Mouse (Mus musculus) spleen, adult 2 months (tissue): ENCODE results near the gene Nlrp6.

ENCODE experiments used
- CTCF ChIP-seq: fragments of 200-500 bp; IDR thresholded peaks from 2 replicates; pipeline ENCODE4 v1.5.1; 2011; ENCODE audit warnings: mild to moderate bottlenecking, inconsistent platforms; ENCODE audit not compliant: insufficient read depth, insufficient read length, insufficient replicate concordance; ENCODE audit errors: extremely low read depth
- POLR2A ChIP-seq: fragments of 200-500 bp; IDR thresholded peaks from 2 replicates; pipeline ENCODE4 v1.6.1; 2011; ENCODE audit warnings: low read depth, low read length, inconsistent platforms

- no peak; the same call in 1 of the 2 replicates for TF ChIP-seq POLR2A
- no peak for TF ChIP-seq CTCF
Observed at GRCm38 (mm10) chr7:140953800-140954732, 33.4 kb downstream of the Nlrp6 start.
